Mouse (Mus musculus) embryonic facial prominence, embryonic 14.5 days (tissue): ENCODE measurements around the gene Yy1. TPM values are rescaled to one million over a fixed set of nuclear protein-coding genes. Genes with fewer than 3 reads are reported as not detected.

Source experiments
- ATAC-seq: fragments of 200-750 bp; cut with Nextera tagmentation; 2 replicates; pipeline ENCODE4 v1.8.0; 2017; ENCODE audit warnings: low read depth, moderate number of reproducible peaks, moderate TSS enrichment
- DNase-seq: peaks from one replicate; pipeline ENCODE4 v3.0.0-alpha.2; 2015; ENCODE audit warnings: low spot score
- H3K27ac ChIP-seq: fragments of 300-500 bp; sonication (generic); replicated peaks from 2 replicates; pipeline ENCODE4 v1.5.1; 2014; ENCODE audit warnings: low read depth, mild to moderate bottlenecking, low read length, moderate library complexity
- H3K27me3 ChIP-seq: fragments of 300-500 bp; sonication (generic); replicated peaks from 2 replicates; pipeline ENCODE4 v1.6.1; 2014; ENCODE audit warnings: low read length; ENCODE audit not compliant: control insufficient read depth, insufficient read depth
- H3K36me3 ChIP-seq: fragments of 300-500 bp; sonication (generic); 2 replicates; pipeline ENCODE4 v1.6.1; 2014; ENCODE audit warnings: low read length, mixed read lengths; ENCODE audit not compliant: control insufficient read depth, insufficient read depth
- H3K4me1 ChIP-seq: fragments of 300-500 bp; sonication (generic); 2 replicates; pipeline ENCODE4 v1.6.1; 2014; ENCODE audit warnings: antibody characterized with exemption, low read length; ENCODE audit not compliant: control insufficient read depth, insufficient read depth
- H3K4me2 ChIP-seq: fragments of 300-500 bp; sonication (generic); 2 replicates; pipeline ENCODE4 v1.6.1; 2014; ENCODE audit warnings: low read depth, mild to moderate bottlenecking, low read length, moderate library complexity, mixed read lengths
- H3K4me3 ChIP-seq: fragments of 300-500 bp; sonication (generic); 2 replicates; pipeline ENCODE4 v1.5.1; 2014; ENCODE audit warnings: low read depth, mild to moderate bottlenecking, low read length
- H3K9ac ChIP-seq: fragments of 300-500 bp; sonication (generic); 2 replicates; pipeline ENCODE4 v1.6.1; 2014; ENCODE audit warnings: low read depth, mild to moderate bottlenecking, low read length, moderate library complexity, mixed read lengths
- H3K9me3 ChIP-seq: fragments of 300-500 bp; sonication (generic); 2 replicates; pipeline ENCODE4 v1.6.1; 2016; ENCODE audit warnings: low read length; ENCODE audit not compliant: control insufficient read depth
- WGBS: fragments of 180-500 bp; shearing (Covaris S2); extraction: QIAGEN DNeasy Blood & Tissue Kit; methylation state at CpG from one replicate; pipeline ENCODE4 v1.1.7; 2014; 5-methylcytosine and 5-hydroxymethylcytosine counted together
- polyA plus RNA-seq: library from polyadenylated mRNA; unstranded; fragments of >200 nt; fragmentation: Nextera tagmentation; extraction: Ambion mirVana; gene quantifications from 2 replicates; pipeline ENCODE4 v1.2.1, GENCODE M21; 2014

The Yy1 gene
- polyA plus RNA-seq, 1 experiment from 2014 or later = 20.3 TPM

DNA sequence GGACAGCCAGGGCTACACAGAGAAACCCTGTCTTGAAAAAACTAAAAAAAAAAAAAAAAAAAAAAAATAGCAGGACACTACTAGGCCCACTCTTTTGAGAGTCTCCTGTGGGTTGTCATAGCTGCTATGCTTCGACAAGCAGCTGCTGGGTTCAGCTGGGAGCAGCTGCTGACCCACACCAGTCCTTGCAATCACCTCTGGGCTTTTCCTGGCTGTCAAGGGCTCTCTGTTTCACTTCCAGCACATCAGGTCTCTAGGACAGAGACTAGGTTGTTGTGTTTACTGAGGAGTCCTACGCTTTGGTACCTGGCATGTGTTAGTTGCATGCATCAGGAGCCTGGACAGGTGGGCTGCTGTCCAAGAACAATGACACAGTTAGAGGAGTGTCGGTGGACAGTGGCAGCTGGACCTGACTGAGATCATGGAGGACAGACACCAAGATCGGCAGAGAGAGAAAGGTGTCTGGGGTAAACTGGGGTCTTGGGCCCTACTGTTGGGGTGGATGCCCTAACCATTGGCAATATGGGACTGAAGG, 56.8 kb downstream of the Yy1 start:
- Histone ChIP-seq H3K27ac (no peak overlapping the region), H3K27me3 (no peaks in the 10 kb centered on the region), H3K4me3 (no peak overlapping the region), H3K36me3 (peaks cover 12% of the 10 kb centered on the region), H3K9ac (no peak overlapping the region), H3K4me2 (no peak overlapping the region), H3K4me1 (no peaks in the 10 kb centered on the region), H3K9me3 (no peaks in the 10 kb centered on the region)
- 82% methylated on average over 4 of the region's 4 CpGs for WGBS
- DNase-seq (no peak), ATAC-seq (no peak)

DNA sequence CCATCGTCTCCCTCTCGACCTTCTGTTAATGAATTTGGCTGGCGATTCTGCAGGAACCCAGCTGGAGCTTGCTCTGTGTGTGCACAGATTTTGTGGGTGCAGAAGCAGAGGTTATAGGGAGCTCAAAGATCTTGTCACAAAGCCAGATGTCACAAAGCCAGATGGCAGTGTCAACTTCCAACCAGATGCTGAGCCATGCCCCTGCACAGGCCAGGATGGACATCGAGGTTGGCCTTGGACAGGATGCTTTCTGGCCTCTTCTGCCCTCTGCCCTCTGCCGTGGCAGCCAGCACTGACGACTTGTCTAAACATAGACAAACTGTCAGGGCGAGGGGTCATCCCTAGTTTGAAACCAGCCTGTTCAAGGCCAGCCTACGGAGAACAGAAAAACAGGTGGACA, 57.4 kb downstream of the Yy1 start:
- Histone ChIP-seq H3K27me3 (no peaks in the 10 kb centered on the region), H3K27ac (no peak overlapping the region), H3K4me3 (no peak overlapping the region), H3K36me3 (peaks cover 6% of the 10 kb centered on the region), H3K9ac (no peak overlapping the region), H3K9me3 (no peaks in the 10 kb centered on the region), H3K4me2 (no peak overlapping the region), H3K4me1 (no peaks in the 10 kb centered on the region)
- ATAC-seq = no peak
- DNase-seq = no peak
- 49% methylated on average over 8 of the region's 8 CpGs for WGBS

DNA sequence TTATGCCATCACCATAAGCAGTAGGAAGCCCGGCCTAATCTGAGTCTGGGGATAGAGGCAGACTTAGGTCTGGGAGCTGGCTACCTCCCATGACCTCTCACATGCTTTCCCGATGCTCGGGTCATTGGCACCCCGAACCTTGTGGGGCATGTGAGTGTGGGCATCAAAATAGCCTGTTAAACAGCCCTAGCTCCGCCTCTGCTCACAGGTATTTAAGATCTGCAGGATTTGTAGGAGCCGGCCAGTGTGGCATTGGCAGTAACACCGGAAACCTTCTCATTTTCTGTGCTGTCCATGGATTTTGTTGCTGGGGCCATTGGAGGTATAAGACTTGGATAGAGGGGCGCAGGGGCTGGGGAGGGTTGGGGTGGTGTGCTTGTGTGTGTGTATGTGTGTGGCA, 58.1 kb downstream of the Yy1 start:
- peaks cover 2% of the 10 kb centered on the region; the same call in 1 of the 2 replicates for H3K36me3 ChIP-seq
- H3K27me3 ChIP-seq = no peaks in the 10 kb centered on the region
- DNase-seq (no peak), ATAC-seq (no peak)
- 82% methylated on average over 8 of the region's 8 CpGs for WGBS
- H3K27ac ChIP-seq = no peak overlapping the region
- H3K4me2 ChIP-seq = no peak overlapping the region
- no peak overlapping the region for H3K4me3 ChIP-seq
- H3K9ac ChIP-seq = no peak overlapping the region
- H3K4me1 ChIP-seq = no peaks in the 10 kb centered on the region
- H3K9me3 ChIP-seq = no peaks in the 10 kb centered on the region

DNA sequence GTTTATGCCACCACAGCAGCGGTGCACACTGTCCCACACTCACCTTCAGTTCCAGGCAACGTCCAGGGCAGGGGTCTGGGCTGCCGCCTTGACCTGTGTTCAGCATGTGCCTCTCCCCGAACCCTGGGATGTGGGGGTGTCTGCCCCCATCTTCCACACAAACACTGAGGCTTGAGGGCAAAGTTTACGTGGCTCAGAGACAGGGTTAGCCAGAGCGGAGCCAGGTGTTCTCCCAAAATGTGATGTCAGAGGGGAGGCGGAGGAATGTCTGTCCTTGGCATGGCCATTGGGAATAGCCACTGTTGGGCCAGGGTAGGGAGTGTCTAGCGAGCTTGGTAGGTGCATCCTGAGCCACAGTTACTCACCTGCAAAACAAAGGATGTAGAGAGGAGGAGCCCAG, 60.0 kb downstream of the Yy1 start:
- WGBS = 94% methylated on average over 8 of the region's 8 CpGs

DNA sequence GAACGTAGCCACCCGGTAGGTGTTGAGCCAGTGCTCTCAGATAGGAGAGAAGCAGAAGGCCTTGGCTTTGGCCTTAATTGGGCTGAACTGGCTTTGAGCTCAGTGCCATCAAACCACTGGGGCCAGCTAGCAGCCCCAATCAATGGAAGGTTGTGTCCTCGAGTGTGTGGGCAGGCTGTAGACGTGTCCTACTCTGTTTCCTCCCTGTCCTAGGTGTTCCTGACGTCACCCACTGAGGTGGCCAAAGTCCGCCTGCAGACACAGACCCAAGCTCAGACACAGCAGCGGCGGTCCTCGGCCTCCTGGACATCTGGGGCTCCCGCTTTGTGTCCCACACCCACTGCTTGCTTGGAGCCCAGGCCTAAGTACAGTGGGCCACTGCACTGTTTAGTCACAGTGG, 62.3 kb downstream of the Yy1 start:
- Histone ChIP-seq H3K27ac (no peak overlapping the region), H3K9me3 (no peaks in the 10 kb centered on the region), H3K4me1 (no peaks in the 10 kb centered on the region), H3K36me3 (peaks cover under 1% of the 10 kb centered on the region; the same call in 1 of the 2 replicates), H3K27me3 (no peaks in the 10 kb centered on the region), H3K9ac (no peak overlapping the region), H3K4me2 (no peak overlapping the region), H3K4me3 (no peak overlapping the region)
- DNase-seq = no peak
- 73% methylated on average over 7 of the region's 10 CpGs for WGBS
- no peak for ATAC-seq

More for the DNA sequence above, 60.0 kb downstream of the Yy1 start:
- Histone ChIP-seq H3K36me3 (no peaks in the 10 kb centered on the region; the same call in 1 of the 2 replicates), H3K4me3 (no peak overlapping the region), H3K9ac (no peak overlapping the region), H3K4me1 (no peaks in the 10 kb centered on the region), H3K27ac (no peak overlapping the region), H3K9me3 (no peaks in the 10 kb centered on the region), H3K4me2 (no peak overlapping the region), H3K27me3 (no peaks in the 10 kb centered on the region)
- ATAC-seq = no peak
- DNase-seq = no peak

DNA sequence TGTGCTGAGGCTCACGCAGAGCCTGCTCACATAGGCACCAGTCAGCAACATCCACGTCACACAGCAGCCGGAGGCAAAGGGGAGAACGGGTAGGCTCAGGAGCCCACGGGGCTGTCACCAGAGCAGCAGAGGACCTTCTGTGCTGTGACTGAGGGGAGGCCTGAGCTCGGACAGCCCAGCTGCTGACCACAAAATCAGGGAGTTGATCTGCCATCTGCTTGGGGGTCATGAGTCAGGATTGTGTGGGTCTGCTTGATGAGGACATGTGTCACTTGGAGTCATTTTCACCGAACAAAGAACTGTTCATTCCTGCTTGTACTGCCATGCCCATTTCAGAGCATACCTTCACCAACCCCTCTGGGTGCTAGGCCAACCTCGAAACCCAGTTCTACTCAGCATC, 63.4 kb downstream of the Yy1 start:
- Histone ChIP-seq H3K4me3 (no peak overlapping the region), H3K4me2 (no peak overlapping the region), H3K27me3 (no peaks in the 10 kb centered on the region), H3K9me3 (no peaks in the 10 kb centered on the region), H3K36me3 (peaks cover 12% of the 10 kb centered on the region), H3K4me1 (no peaks in the 10 kb centered on the region), H3K9ac (no peak overlapping the region), H3K27ac (no peak overlapping the region)
- WGBS = 74% methylated on average over 8 of the region's 8 CpGs
- ATAC-seq = no peak
- DNase-seq = no peak

DNA sequence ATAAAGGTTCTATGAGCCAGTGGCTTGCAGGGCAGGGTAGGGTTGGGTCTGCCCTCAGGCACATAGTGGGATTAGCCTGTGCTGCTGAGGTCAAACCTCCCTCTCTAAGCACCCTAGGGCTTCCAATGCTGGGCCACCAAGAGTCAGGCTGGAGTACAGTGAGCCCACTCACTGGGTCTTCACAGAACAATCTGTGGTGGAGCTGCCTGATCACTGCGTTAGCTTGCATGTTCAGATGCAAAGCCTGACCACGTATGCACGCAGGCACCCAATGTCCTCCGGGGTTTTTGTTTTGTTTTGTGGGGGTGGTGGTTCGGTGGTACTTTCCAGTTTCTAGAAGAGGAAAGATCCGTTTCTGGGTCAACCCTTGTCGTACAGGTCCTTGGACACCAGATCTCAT, 64.3 kb downstream of the Yy1 start:
- Histone ChIP-seq H3K4me1 (no peaks in the 10 kb centered on the region), H3K27me3 (no peaks in the 10 kb centered on the region), H3K9ac (no peak overlapping the region), H3K27ac (no peak overlapping the region), H3K36me3 (peaks cover 19% of the 10 kb centered on the region), H3K9me3 (no peaks in the 10 kb centered on the region), H3K4me2 (no peak overlapping the region), H3K4me3 (no peak overlapping the region)
- 86% methylated on average over 7 of the region's 7 CpGs for WGBS
- DNase-seq (no peak), ATAC-seq (no peak)

DNA sequence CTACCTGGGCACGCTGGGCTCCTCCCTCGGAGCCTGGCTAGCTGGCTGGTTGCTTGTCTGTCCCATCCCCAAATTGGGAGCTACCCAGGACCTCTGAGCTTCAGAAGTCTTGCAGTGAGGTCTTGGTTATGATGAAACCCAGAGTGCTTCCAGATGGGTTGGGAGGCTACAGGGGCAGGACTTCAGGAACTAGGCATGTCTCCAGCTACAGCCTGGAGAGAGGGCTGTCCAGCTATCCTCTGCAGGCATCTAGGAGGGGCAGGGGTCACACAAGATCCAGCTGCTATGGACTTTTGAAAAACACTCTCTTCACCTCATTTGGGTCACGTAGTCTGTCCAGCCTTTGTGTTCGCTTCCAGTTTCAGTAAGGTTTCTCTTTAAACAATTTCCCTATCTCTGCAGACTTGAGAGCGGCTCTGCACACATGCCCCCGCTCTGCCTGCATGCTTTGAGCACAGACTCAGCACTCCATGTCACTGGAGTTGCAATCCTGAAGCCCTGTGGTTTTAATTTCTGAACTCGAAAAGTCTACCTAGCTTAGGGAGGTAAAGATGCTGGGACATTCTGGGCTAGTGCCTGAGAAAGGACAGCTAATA, 64.9 kb downstream of the Yy1 start:
- Histone ChIP-seq H3K27ac (no peak overlapping the region), H3K4me2 (no peak overlapping the region)

DNA sequence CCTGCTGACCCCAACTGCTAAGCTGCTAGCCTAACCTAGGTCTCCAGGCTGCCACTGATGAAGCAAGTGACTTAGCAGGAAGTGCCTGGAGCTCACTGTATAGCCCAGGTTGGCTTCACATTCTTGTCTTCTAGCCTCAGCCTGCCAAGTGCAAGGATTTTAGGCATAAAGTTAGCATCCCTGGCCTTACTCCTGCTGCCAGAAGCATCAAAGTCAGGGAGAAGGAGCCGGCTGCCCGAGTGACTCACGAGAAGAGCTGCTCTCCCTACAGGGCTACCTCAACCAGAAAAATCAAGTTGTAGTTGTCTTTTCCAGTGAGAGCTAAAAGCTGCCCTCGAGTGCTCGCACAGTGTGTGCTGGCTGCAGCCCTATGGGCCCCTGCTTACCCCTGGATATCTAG, 65.7 kb downstream of the Yy1 start:
- WGBS = 89% methylated on average over 5 of the region's 5 CpGs
- no peak overlapping the region for H3K4me2 ChIP-seq
- DNase-seq (no peak), ATAC-seq (no peak)
- H3K9me3 ChIP-seq = no peaks in the 10 kb centered on the region
- no peak overlapping the region for H3K4me3 ChIP-seq
- H3K9ac ChIP-seq = no peak overlapping the region
- peaks cover 33% of the 10 kb centered on the region for H3K36me3 ChIP-seq
- H3K4me1 ChIP-seq = no peaks in the 10 kb centered on the region
- no peaks in the 10 kb centered on the region for H3K27me3 ChIP-seq
- no peak overlapping the region for H3K27ac ChIP-seq

More for the DNA sequence above, 64.9 kb downstream of the Yy1 start:
- ATAC-seq = no peak
- peaks cover 25% of the 10 kb centered on the region for H3K36me3 ChIP-seq
- H3K27me3 ChIP-seq = no peaks in the 10 kb centered on the region
- no peaks in the 10 kb centered on the region for H3K9me3 ChIP-seq
- H3K4me1 ChIP-seq = no peaks in the 10 kb centered on the region
- 56% methylated on average over 7 of the region's 7 CpGs for WGBS
- no peak overlapping the region for H3K9ac ChIP-seq
- no peak for DNase-seq
- H3K4me3 ChIP-seq = no peak overlapping the region
